ENCODE assay signal across 8 mouse cellular contexts in the genomic region with DNA sequence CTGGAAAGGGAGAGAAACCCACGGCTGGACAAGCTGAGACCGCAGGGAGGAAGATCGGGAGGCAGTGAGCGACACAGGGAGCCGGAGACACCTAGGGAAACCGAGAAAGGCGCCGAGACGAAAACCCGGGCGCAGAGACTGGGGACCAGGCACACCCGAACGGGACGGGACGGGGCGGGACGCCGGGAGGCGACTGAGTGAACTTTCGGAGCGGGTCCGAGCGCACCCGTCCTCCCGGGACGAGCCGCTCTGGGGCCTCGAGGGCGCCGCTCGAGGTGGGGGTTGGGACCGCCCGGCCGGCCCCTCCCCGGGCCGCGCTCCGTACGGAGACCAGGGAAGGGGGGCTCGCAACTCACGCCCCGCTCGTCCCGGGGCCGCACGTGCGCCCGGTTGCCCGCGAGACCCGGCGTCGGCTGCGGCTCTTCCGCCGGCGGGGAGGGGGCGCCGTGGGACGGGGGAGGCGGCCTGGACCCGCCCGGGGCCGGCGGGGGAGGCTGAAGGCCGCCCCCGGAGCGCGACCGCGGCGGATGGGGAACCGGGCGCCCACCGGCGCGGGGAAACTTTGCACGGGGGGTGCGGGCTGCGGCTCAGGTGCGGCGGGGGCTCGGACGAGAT. TPM values are rescaled to one million over a fixed set of nuclear protein-coding genes. Genes with fewer than 3 reads are reported as not detected.
DNase-seq lines count a peak whose midpoint lies in the region; ATAC-seq and TF ChIP-seq lines count a peak whose summit lies in the region.

No protein-coding gene starts in this region.

- peak; percentile 57 for DNase-seq in lung, embryonic 14.5 days
- DNase-seq in lung, adult 18-20 months = no peak
- peak; percentile 23 for DNase-seq in brain, adult 2 months (ENCODE audit: low read depth, low spot score)
- DNase-seq in gastrocnemius, postnatal 4 days (ENCODE audit: low spot score in 2 of 2) = peak; percentile 36 to 54
- DNase-seq in adipocyte (ENCODE audit: low spot score) = no peak

- TF ChIP-seq CTCF in lung, embryonic 14.5 days (IDR thresholded peaks at IDR 0.05; ENCODE audit: low read depth) = no peak

- ATAC-seq in lung, embryonic 14.5 days (ENCODE audit: insufficient read depth) = peak; percentile 42
- peak; percentile 55 for ATAC-seq in kidney, embryonic 14.5 days (ENCODE audit: low FRiP score, low TSS enrichment)
- ATAC-seq in megakaryocyte, adult 5-6 weeks (ENCODE audit: poor library complexity, severe bottlenecking) = 0 out of 2 replicates have a peak, but pooled peaks have one; percentile 22
- peak; percentile 30; the same call in 1 of the 2 replicates for ATAC-seq in stomach, embryonic 16.5 days (ENCODE audit: insufficient read depth, low FRiP score)

- peak overlapping the region; percentile 94 for H3K27ac ChIP-seq in lung, embryonic 14.5 days (ENCODE audit: low read depth)
- peak overlapping the region; percentile 96 for H3K27ac ChIP-seq in kidney, embryonic 14.5 days (ENCODE audit: low read depth, low read length)
- H3K27ac ChIP-seq in stomach, embryonic 16.5 days (ENCODE audit: low read length) = peak overlapping the region; percentile 91

- H3K36me3 ChIP-seq in lung, embryonic 14.5 days (ENCODE audit: insufficient read depth) = peaks cover 12% of the 10 kb centered on the region; the same call in 1 of the 2 replicates
- H3K36me3 ChIP-seq in kidney, embryonic 14.5 days (ENCODE audit: control insufficient read depth, insufficient read depth, low read length) = no peaks in the 10 kb centered on the region; the same call in 1 of the 2 replicates
- H3K36me3 ChIP-seq in stomach, embryonic 16.5 days (ENCODE audit: control insufficient read depth, insufficient read depth, low read length) = no peaks in the 10 kb centered on the region

- H3K4me2 ChIP-seq in lung, embryonic 14.5 days = peak overlapping the region; percentile 72
- peak overlapping the region; percentile 64 for H3K4me2 ChIP-seq in kidney, embryonic 14.5 days (replicated peaks; ENCODE audit: low read depth, low read length)
- H3K4me2 ChIP-seq in stomach, embryonic 16.5 days (ENCODE audit: low read depth, low read length) = peak overlapping the region; percentile 74

- peak overlapping the region; percentile 89 for H3K9ac ChIP-seq in lung, embryonic 14.5 days
- H3K9ac ChIP-seq in kidney, embryonic 14.5 days (ENCODE audit: low read depth, low read length) = peak overlapping the region; percentile 98
- peak overlapping the region; percentile 96 for H3K9ac ChIP-seq in stomach, embryonic 16.5 days (ENCODE audit: low read length)

- no peaks in the 10 kb centered on the region for H3K27me3 ChIP-seq in lung, embryonic 14.5 days (ENCODE audit: insufficient read depth, low read length)
- H3K27me3 ChIP-seq in kidney, embryonic 14.5 days (ENCODE audit: control insufficient read depth, insufficient read depth, low read length) = no peaks in the 10 kb centered on the region
- no peaks in the 10 kb centered on the region for H3K27me3 ChIP-seq in stomach, embryonic 16.5 days (ENCODE audit: control insufficient read depth, insufficient read depth, low read length)

- H3K4me1 ChIP-seq in lung, embryonic 14.5 days (ENCODE audit: insufficient read depth) = peaks cover 14% of the 10 kb centered on the region
- H3K4me1 ChIP-seq in kidney, embryonic 14.5 days (ENCODE audit: control insufficient read depth, insufficient read depth, low read length) = peaks cover 26% of the 10 kb centered on the region
- H3K4me1 ChIP-seq in stomach, embryonic 16.5 days (ENCODE audit: control insufficient read depth, insufficient read depth, low read length) = peaks cover 40% of the 10 kb centered on the region

- H3K9me3 ChIP-seq in lung, embryonic 14.5 days (ENCODE audit: low read depth, low read length) = no peaks in the 10 kb centered on the region
- H3K9me3 ChIP-seq in kidney, embryonic 14.5 days (ENCODE audit: control insufficient read depth, low read length) = no peaks in the 10 kb centered on the region
- no peaks in the 10 kb centered on the region for H3K9me3 ChIP-seq in stomach, embryonic 16.5 days (replicated peaks; ENCODE audit: control insufficient read depth, low read length)

- peak overlapping the region; percentile 80 for H3K4me3 ChIP-seq in lung, embryonic 14.5 days (ENCODE audit: low read depth, low read length)
- peak overlapping the region; percentile 87 for H3K4me3 ChIP-seq in kidney, embryonic 14.5 days (ENCODE audit: low read length)
- peak overlapping the region; percentile 62 for H3K4me3 ChIP-seq in stomach, embryonic 16.5 days (replicated peaks; ENCODE audit: low read length)

- WGBS in lung, embryonic 14.5 days = under 1% methylated on average over 76 of the region's 84 CpGs
- WGBS in kidney, embryonic 14.5 days = under 1% methylated on average over 68 of the region's 84 CpGs
- under 1% methylated on average over 65 of the region's 84 CpGs for WGBS in stomach, embryonic 16.5 days

RNA-seq across cellular contexts. Expression of a gene that starts 0.7 kb away (rescaled TPM):
- polyA plus RNA-seq in lung, embryonic 14.5 days (2014; fragmentation: Nextera tagmentation; extraction: Ambion mirVana) = 69.7 and 75.7 TPM in 2 replicates
- total RNA-seq in gastrocnemius, postnatal 4 days (2021) = 10 to 100 TPM; 28.9 to 30.0 TPM
- 53.3 and 68.1 TPM in 2 replicates for polyA plus RNA-seq in kidney, embryonic 14.5 days (2014; fragmentation: Nextera tagmentation; extraction: Ambion mirVana)
- 1.1 TPM in 2 replicates for total RNA-seq in megakaryocyte, adult 5-6 weeks (2015)
- total RNA-seq in megakaryocyte, adult 5-6 weeks (2017) = 0.77 and 0.89 TPM in 2 replicates
- polyA plus RNA-seq in stomach, embryonic 16.5 days (2015; fragmentation: Nextera tagmentation; extraction: Ambion mirVana) = 86.0 and 93.0 TPM in 2 replicates

Comparison
In these comparisons a context has a peak if more than half of its experiments do, and no peak if none do; other contexts are left out.
1. DNase-seq: peak in lung, embryonic 14.5 days (single experiment), brain, adult 2 months (single experiment) and gastrocnemius, postnatal 4 days (2 of 2); none in lung, adult 18-20 months (0 of 2) and adipocyte (single experiment).
2. Peak in every context shown above with its lines, with median percentiles within 50 percentile points of each other: ATAC-seq, H3K27ac ChIP-seq, H3K4me2 ChIP-seq, H3K4me3 ChIP-seq and H3K9ac ChIP-seq.